Mouse (Mus musculus): ENCODE results near the gene Usp44. TPM values are rescaled to one million over a fixed set of nuclear protein-coding genes. Genes with fewer than 3 reads are reported as not detected.

The Usp44 gene
- total and polyA plus RNA-seq, 3 experiments, result 2.9 to 28.2 (median 4.6) TPM

DNA sequence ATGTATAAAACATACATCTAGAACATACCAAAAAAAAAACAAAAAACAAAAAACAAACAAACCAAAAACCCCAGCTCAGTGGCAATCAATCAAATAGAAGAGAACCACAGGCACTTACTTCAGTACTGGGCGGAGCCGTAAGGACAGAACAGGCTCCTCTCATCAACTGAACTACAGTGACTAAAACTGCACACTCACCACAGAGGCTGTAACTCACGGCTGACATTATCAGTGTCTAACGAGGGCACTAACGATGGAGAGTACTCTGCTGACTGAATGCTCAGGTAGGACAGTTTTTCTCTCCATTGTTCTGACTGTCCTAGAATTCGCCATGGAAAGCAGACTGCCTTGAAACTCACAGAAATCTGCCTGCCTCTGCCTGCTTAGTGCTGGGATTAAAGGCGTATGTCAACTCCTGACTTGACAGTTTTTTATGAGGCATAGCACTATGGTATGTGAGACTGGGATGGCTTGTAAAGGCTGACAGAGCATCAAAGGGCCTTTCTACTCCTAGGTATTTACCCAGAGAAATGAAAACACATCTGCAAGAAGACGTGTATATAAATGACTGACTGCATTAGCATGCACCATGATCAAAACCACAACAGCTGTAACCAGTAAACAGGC is 51.5 kb downstream of the Usp44 start:
- Histone ChIP-seq H3K27me3 (replicated peaks) (no peaks in the 10 kb centered on the region), H3K79me2 (replicated peaks; ENCODE audit: control insufficient read depth, extremely low read depth, insufficient read depth, poor library complexity, severe bottlenecking) (peaks cover 87% of the 10 kb centered on the region), H3K4me2 (ENCODE audit: insufficient read depth, low read depth, poor library complexity, severe bottlenecking) (no peak overlapping the region), H3K27ac (ENCODE audit: insufficient read depth, low read depth) (no peak overlapping the region), H3K4me1 (ENCODE audit: control insufficient read depth in 1 of 2, insufficient read depth in 2 of 2) (peaks cover 12 to 49% of the 10 kb centered on the region in 2 experiments), H3K9ac (ENCODE audit: insufficient read depth, low read depth) (no peak overlapping the region), H3K9me3 (replicated peaks; ENCODE audit: low read length) (no peaks in the 10 kb centered on the region), H3K36me3 (replicated peaks in 1 of 2; ENCODE audit: control insufficient read depth in 1 of 2, insufficient read depth in 1 of 2, low read length in 1 of 2) (peaks cover 47 to 87% of the 10 kb centered on the region in 2 experiments), H3K4me3 (replicated peaks in 1 of 3; ENCODE audit: low read depth in 2 of 3, low read length in 2 of 3, poor library complexity in 1 of 3) (no peak overlapping the region)
- 0 out of 2 replicates have a peak, but pooled peaks have one; percentile 18 for TF ChIP-seq MAFK (IDR thresholded peaks at IDR 0.05; ENCODE audit: insufficient replicate concordance, low read length)
- TF ChIP-seq BHLHE40 (IDR thresholded peaks at IDR 0.05; ENCODE audit: low read depth, low read length), result no peak
- in situ Hi-C loops (cut with MboI; ENCODE audit: low pct_ligation_motif_present, low pct_unique_long_range_greater_than_20kb, low sequenced_read_pairs), result no loop called here
- DNase-seq (ENCODE audit: extremely low read depth), result peak; percentile 21
- dilution Hi-C loops (cut with MboI; ENCODE audit: extremely low pct_ligation_motif_present, extremely low pct_unique_long_range_greater_than_20kb, low sequenced_read_pairs), result no loop called here

- Histone ChIP-seq H3K36me3 (replicated peaks in 1 of 2; ENCODE audit: control insufficient read depth in 1 of 2, insufficient read depth in 1 of 2, low read length in 1 of 2) (peaks cover 30 to 56% of the 10 kb centered on the region in 2 experiments), H3K27ac (ENCODE audit: insufficient read depth, low read depth) (no peak overlapping the region), H3K4me2 (ENCODE audit: insufficient read depth, low read depth, poor library complexity, severe bottlenecking) (no peak overlapping the region), H3K79me2 (replicated peaks; ENCODE audit: control insufficient read depth, extremely low read depth, insufficient read depth, poor library complexity, severe bottlenecking) (peaks cover 83% of the 10 kb centered on the region), H3K4me1 (ENCODE audit: control insufficient read depth in 1 of 2, insufficient read depth in 2 of 2) (peaks cover 9 to 57% of the 10 kb centered on the region in 2 experiments), H3K9me3 (replicated peaks; ENCODE audit: low read length) (no peaks in the 10 kb centered on the region), H3K9ac (ENCODE audit: insufficient read depth, low read depth) (no peak overlapping the region), H3K4me3 (replicated peaks in 1 of 3; ENCODE audit: low read depth in 2 of 3, low read length in 2 of 3, poor library complexity in 1 of 3) (no peak overlapping the region), H3K27me3 (replicated peaks) (no peaks in the 10 kb centered on the region)
- in situ Hi-C loops (cut with MboI; ENCODE audit: low pct_ligation_motif_present, low pct_unique_long_range_greater_than_20kb, low sequenced_read_pairs) (no loop called here), dilution Hi-C loops (cut with MboI; ENCODE audit: extremely low pct_ligation_motif_present, extremely low pct_unique_long_range_greater_than_20kb, low sequenced_read_pairs) (no loop called here)
- no peak for DNase-seq (ENCODE audit: extremely low read depth)
- no peak for TF ChIP-seq USF1 (IDR thresholded peaks at IDR 0.05; ENCODE audit: low read depth, low read length)
- no peak for TF ChIP-seq MAFK (IDR thresholded peaks at IDR 0.05; ENCODE audit: insufficient replicate concordance, low read length)
- no peak for TF ChIP-seq UBTF (IDR thresholded peaks at IDR 0.05; ENCODE audit: low read depth, low read length)
- no peak for TF ChIP-seq BHLHE40 (IDR thresholded peaks at IDR 0.05; ENCODE audit: low read depth, low read length)
- TF ChIP-seq ZKSCAN1 (IDR thresholded peaks at IDR 0.05; ENCODE audit: borderline replicate concordance, low read depth, low read length), result no peak
- TF ChIP-seq TBP (conservative IDR thresholded peaks at IDR 0.05; ENCODE audit: low read depth, low read length), result no peak
- TF ChIP-seq MXI1 (IDR thresholded peaks at IDR 0.05; ENCODE audit: low read depth, low read length), result no peak
- no peak for TF ChIP-seq PAX5 (IDR thresholded peaks at IDR 0.05; ENCODE audit: low read length)
- TF ChIP-seq IRF4 (IDR thresholded peaks at IDR 0.05; ENCODE audit: low read depth, low read length), result no peak
These were observed 54.6 kb downstream of the Usp44 start for GRCm38 (mm10) chr10:93885839-93886477.

GRCm38 (mm10) chr10:93888590-93888934 is 57.2 kb downstream of the Usp44 start:
- Histone ChIP-seq H3K9me3 (replicated peaks; ENCODE audit: low read length) (no peaks in the 10 kb centered on the region), H3K4me2 (ENCODE audit: insufficient read depth, low read depth, poor library complexity, severe bottlenecking) (peak overlapping the region; percentile 95), H3K4me1 (ENCODE audit: control insufficient read depth in 1 of 2, insufficient read depth in 2 of 2) (peaks cover 4 to 43% of the 10 kb centered on the region in 2 experiments; a peak in 3 of 4 replicates), H3K27ac (ENCODE audit: insufficient read depth, low read depth) (peak overlapping the region; percentile 78), H3K27me3 (replicated peaks) (no peaks in the 10 kb centered on the region), H3K4me3 (replicated peaks in 1 of 3; ENCODE audit: low read depth in 2 of 3, low read length in 2 of 3, poor library complexity in 1 of 3) (peak overlapping the region; percentile 88 to 95 (median 91)), H3K79me2 (replicated peaks; ENCODE audit: control insufficient read depth, extremely low read depth, insufficient read depth, poor library complexity, severe bottlenecking) (peaks cover 61% of the 10 kb centered on the region), H3K36me3 (replicated peaks in 1 of 2; ENCODE audit: control insufficient read depth in 1 of 2, insufficient read depth in 1 of 2, low read length in 1 of 2) (peaks cover 22 to 35% of the 10 kb centered on the region in 2 experiments), H3K9ac (ENCODE audit: insufficient read depth, low read depth) (peak overlapping the region; percentile 93)
- TF ChIP-seq ZNF384 (IDR thresholded peaks at IDR 0.05; ENCODE audit: low read depth, low read length) (no peak), MXI1 (IDR thresholded peaks at IDR 0.05; ENCODE audit: low read depth, low read length) (no peak; the same call in 1 of the 2 replicates), CHD1 (IDR thresholded peaks at IDR 0.05; ENCODE audit: low read depth, low read length) (peak; percentile 85; the same call in 1 of the 2 replicates), MYC (IDR thresholded peaks at IDR 0.05; ENCODE audit: low read depth, low read length) (0 out of 2 replicates have a peak, but pooled peaks have one; percentile 31), MAX (IDR thresholded peaks at IDR 0.05; ENCODE audit: low read length) (peak; percentile 60; the same call in 1 of the 2 replicates), JUN (IDR thresholded peaks at IDR 0.05; ENCODE audit: insufficient read depth, low read depth, low read length) (no peak), ZC3H11A (IDR thresholded peaks at IDR 0.05; ENCODE audit: low read depth, low read length) (no peak), GABPA (IDR thresholded peaks at IDR 0.05; ENCODE audit: insufficient replicate concordance, low read depth, low read length) (no peak), RCOR1 (conservative IDR thresholded peaks at IDR 0.05; ENCODE audit: low read depth, low read length) (no peak), ZMIZ1 (IDR thresholded peaks at IDR 0.05; ENCODE audit: low read depth, low read length) (no peak), POLR2AphosphoS2 (IDR thresholded peaks at IDR 0.05; ENCODE audit: low read depth, low read length) (no peak)
- DNase-seq (ENCODE audit: extremely low read depth), result no peak
- in situ Hi-C loops (cut with MboI; ENCODE audit: low pct_ligation_motif_present, low pct_unique_long_range_greater_than_20kb, low sequenced_read_pairs) (no loop called here), dilution Hi-C loops (cut with MboI; ENCODE audit: extremely low pct_ligation_motif_present, extremely low pct_unique_long_range_greater_than_20kb, low sequenced_read_pairs) (no loop called here)

Data from CH12.LX (cell line).